In genomic region chr13:99367554-99368174, GRCm38 (mm10) we compare ENCODE assay signal across 15 mouse cellular contexts. TPM values are rescaled to one million over a fixed set of nuclear protein-coding genes. Genes with fewer than 3 reads are reported as not detected.
A peak's percentile ranks its signal among the peaks of the same experiment; 100 is the strongest.
DNase-seq lines count a peak whose midpoint lies in the region; ATAC-seq and TF ChIP-seq lines count a peak whose summit lies in the region.
"Had no signal": no experiment of that assay in that cellular context is flagged by ENCODE, and none has a peak within 500 bp of the region (broad histone marks: within the 10 kb centered on the region; RNA-seq: fewer than 3 reads in every experiment).

No protein-coding gene starts in this region.

- no peak for TF ChIP-seq CTCF in layer of hippocampus, adult 2 months (conservative IDR thresholded peaks at IDR 0.05)

- no peak overlapping the region for H3K4me2 ChIP-seq in forebrain, embryonic 16.5 days (ENCODE audit: low read length)
- H3K4me2 ChIP-seq in forebrain, embryonic 15.5 days (replicated peaks), result no peak overlapping the region
- H3K4me2 ChIP-seq: limb, embryonic 15.5 days; lung, embryonic 14.5 days had no signal

- no peak for ATAC-seq in forebrain, embryonic 16.5 days
- no peak for ATAC-seq in forebrain, embryonic 15.5 days (replicated peaks)

- no peak overlapping the region for H3K27ac ChIP-seq in forebrain, embryonic 16.5 days (ENCODE audit: low read length)
- H3K27ac ChIP-seq in forebrain, embryonic 15.5 days (replicated peaks), result no peak overlapping the region
- peak overlapping the region; percentile 82 for H3K27ac ChIP-seq in layer of hippocampus, adult 2 months
- H3K27ac ChIP-seq: heart, adult 2 months; limb, embryonic 15.5 days had no signal

- no peaks in the 10 kb centered on the region for H3K9me3 ChIP-seq in forebrain, embryonic 16.5 days (ENCODE audit: control insufficient read depth, low read length)
- no peaks in the 10 kb centered on the region for H3K9me3 ChIP-seq in forebrain, embryonic 15.5 days
- H3K9me3 ChIP-seq: limb, embryonic 15.5 days had no signal

- 0 out of 2 replicates have a peak overlapping the region, but pooled peaks have one; percentile 8 for H3K9ac ChIP-seq in forebrain, embryonic 16.5 days (replicated peaks; ENCODE audit: low read depth, low read length)
- H3K9ac ChIP-seq in forebrain, embryonic 15.5 days (replicated peaks), result no peak overlapping the region
- H3K9ac ChIP-seq: limb, embryonic 15.5 days; lung, embryonic 14.5 days had no signal

- H3K4me1 ChIP-seq in forebrain, embryonic 16.5 days (replicated peaks; ENCODE audit: control insufficient read depth, insufficient read depth, low read length), result peaks cover 10% of the 10 kb centered on the region
- 0 out of 2 replicates have a peak, but pooled peaks cover 11% of the 10 kb centered on the region for H3K4me1 ChIP-seq in forebrain, embryonic 15.5 days
- H3K4me1 ChIP-seq: limb, embryonic 15.5 days had no signal

- H3K4me3 ChIP-seq in forebrain, embryonic 16.5 days (replicated peaks; ENCODE audit: low read length), result no peak overlapping the region
- no peak overlapping the region for H3K4me3 ChIP-seq in forebrain, embryonic 15.5 days
- H3K4me3 ChIP-seq in layer of hippocampus, adult 2 months, result no peak overlapping the region
- H3K4me3 ChIP-seq: heart, adult 2 months; limb, embryonic 15.5 days had no signal

- no peaks in the 10 kb centered on the region for H3K27me3 ChIP-seq in forebrain, embryonic 16.5 days (replicated peaks; ENCODE audit: control insufficient read depth, insufficient read depth, low read length)
- H3K27me3 ChIP-seq in forebrain, embryonic 15.5 days, result no peaks in the 10 kb centered on the region
- H3K27me3 ChIP-seq: limb, embryonic 15.5 days had no signal

- WGBS in forebrain, embryonic 16.5 days, result 76% methylated on average over 12 of the region's 12 CpGs
- 76% methylated on average over 12 of the region's 12 CpGs for WGBS in forebrain, embryonic 15.5 days

- DNase-seq in layer of hippocampus, adult 2 months (ENCODE audit: low spot score in 2 of 2), result no peak
- no peak for DNase-seq in layer of hippocampus, postnatal 10 days (ENCODE audit: low spot score in 2 of 2)
- DNase-seq in cerebellum, postnatal 36 days, result peak; percentile 52 to 57
- DNase-seq in heart, postnatal 4 days, result peak; percentile 44
- no peak for DNase-seq in kidney, adult 9 months
- no peak for DNase-seq in kidney, postnatal 10 days
- DNase-seq: B cell, adult 2 months; embryo, embryonic 11 days; kidney, postnatal 25 days; lung, embryonic 14.5 days; right cerebral cortex, postnatal 4 days had no signal

- no peaks in the 10 kb centered on the region for H3K36me3 ChIP-seq in forebrain, embryonic 16.5 days (ENCODE audit: control insufficient read depth, insufficient read depth)
- no peaks in the 10 kb centered on the region for H3K36me3 ChIP-seq in forebrain, embryonic 15.5 days

RNA-seq across cellular contexts. Expression of gene Mrps27, which starts 23.1 kb away (rescaled TPM):
- 46.4 and 49.1 TPM in 2 replicates for polyA plus RNA-seq in forebrain, embryonic 16.5 days (2015; fragmentation: Nextera tagmentation; extraction: Ambion mirVana)
- 39.8 and 46.6 TPM in 2 replicates for polyA plus RNA-seq in forebrain, embryonic 15.5 days (2015; fragmentation: Nextera tagmentation; extraction: Ambion mirVana)
- total RNA-seq in layer of hippocampus, adult 2 months (2021), result 10 to 100 TPM; 23.2 to 26.3 TPM
- 10 to 100 TPM; 25.8 to 27.1 TPM for total RNA-seq in layer of hippocampus, postnatal 10 days (2021)
- total RNA-seq in heart, postnatal 4 days (2021), result 10 to 100 TPM; 50.9 to 52.2 TPM

RNA-seq across cellular contexts. Expression of gene Ptcd2, which starts 23.2 kb away (rescaled TPM):
- polyA plus RNA-seq in forebrain, embryonic 16.5 days (2015; fragmentation: Nextera tagmentation; extraction: Ambion mirVana), result 53.2 and 57.9 TPM in 2 replicates
- polyA plus RNA-seq in forebrain, embryonic 15.5 days (2015; fragmentation: Nextera tagmentation; extraction: Ambion mirVana), result 51.3 and 56.3 TPM in 2 replicates
- total RNA-seq in layer of hippocampus, adult 2 months (2021), result 10 to 100 TPM; 28.8 to 30.5 TPM
- total RNA-seq in layer of hippocampus, postnatal 10 days (2021), result 10 to 100 TPM; 29.8 to 31.1 TPM
- total RNA-seq in heart, postnatal 4 days (2021), result 10 to 100 TPM; 37.9 to 40.6 TPM

Comparison
In these comparisons a context has a peak if more than half of its experiments do, and no peak if none do; other contexts are left out.
1. DNase-seq: peak in cerebellum, postnatal 36 days (2 of 2) and heart, postnatal 4 days (single experiment); none in layer of hippocampus, adult 2 months (0 of 2), layer of hippocampus, postnatal 10 days (0 of 2), kidney, adult 9 months (single experiment) and kidney, postnatal 10 days (single experiment).